Mouse (Mus musculus): ENCODE data around the gene Akap8. TPM values are rescaled to one million over a fixed set of nuclear protein-coding genes. Genes with fewer than 3 reads are reported as not detected.

Gene Akap8
- total RNA-seq, 2 experiments from 2014 or later = 90.9 to 94.2 TPM

- DNase-seq (ENCODE audit: extremely low spot score in 1 of 2, low spot score in 2 of 2) = peak; percentile 97 to 99
- intact Hi-C loops (cut with DNase I) = no loop called here
Observed at GRCm38 (mm10) chr17:32350382-32350983, 29.4 kb upstream of the Akap8 start, which contains the start of gene Akap8l. TSS of gene Akap8l (minus strand) at chr17:32350607.

- DNase-seq (ENCODE audit: extremely low spot score in 1 of 2, low spot score in 2 of 2) = peak in 1 of 2 experiments; percentile 59
Observed at GRCm38 (mm10) chr17:32349851-32350381, 28.9 kb upstream of the Akap8 start.

DNA sequence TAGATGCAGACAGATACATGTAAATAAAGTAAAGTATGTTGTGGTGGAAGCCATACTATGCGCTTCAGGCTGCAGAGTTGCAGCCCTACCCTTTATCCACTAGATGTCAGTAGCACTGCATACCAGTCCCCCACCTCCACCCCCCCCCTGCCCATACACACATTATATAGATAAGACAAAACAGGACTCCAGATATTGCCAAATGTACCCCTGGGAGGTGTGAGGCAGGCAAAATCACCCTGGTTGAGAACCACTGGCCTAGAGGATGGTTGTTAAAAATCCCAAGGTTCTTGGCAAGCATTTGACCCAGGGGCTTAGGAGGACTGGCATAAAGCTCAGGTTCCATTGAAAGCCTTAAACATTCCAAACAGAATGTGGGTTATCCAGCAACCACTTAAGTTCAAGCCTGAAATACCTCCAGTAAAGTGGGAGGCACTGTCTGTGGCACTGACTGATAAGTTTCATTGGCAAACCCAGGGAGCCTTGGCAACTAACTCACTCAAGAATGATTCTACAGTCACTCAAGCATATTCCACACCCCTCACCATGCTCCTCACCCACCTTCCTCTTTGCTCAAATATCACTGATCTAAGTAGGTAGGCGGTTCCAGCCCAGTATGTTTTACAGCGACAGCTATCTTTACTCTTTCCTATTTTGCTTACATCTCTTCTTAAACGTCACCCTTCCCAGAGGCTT is 28.1 kb upstream of the Akap8 start:
- DNase-seq (ENCODE audit: extremely low spot score in 1 of 2, low spot score in 2 of 2) = no peak

More at GRCm38 (mm10) chr17:32349851-32350381, 28.9 kb upstream of the Akap8 start:
- intact Hi-C loops (cut with DNase I) = loop anchor here (2.0 to 5.0 kb wide), 2 partner anchors 82 to 145 kb away; no protein-coding TSS in a partner anchor

GRCm38 (mm10) chr17:32348406-32348805 is 27.4 kb upstream of the Akap8 start:
- intact Hi-C loops (cut with DNase I) = loop anchor here (2.0 to 5.0 kb wide), 2 partner anchors 84 to 146 kb away; no protein-coding TSS in a partner anchor
- no peak for DNase-seq (ENCODE audit: extremely low spot score in 1 of 2, low spot score in 2 of 2)

More for the DNA sequence above, 28.1 kb upstream of the Akap8 start:
- intact Hi-C loops (cut with DNase I) = loop anchor here (2.0 to 5.0 kb wide), 2 partner anchors 83 to 146 kb away; no protein-coding TSS in a partner anchor

- intact Hi-C loops (cut with DNase I) = no loop called here
- DNase-seq (ENCODE audit: extremely low spot score in 1 of 2, low spot score in 2 of 2) = no peak
Observed at GRCm38 (mm10) chr17:32341102-32341501, 20.1 kb upstream of the Akap8 start.

GRCm38 (mm10) chr17:32340110-32340509 is 19.1 kb upstream of the Akap8 start:
- intact Hi-C loops (cut with DNase I) = no loop called here
- DNase-seq (ENCODE audit: extremely low spot score in 1 of 2, low spot score in 2 of 2) = no peak

DNA sequence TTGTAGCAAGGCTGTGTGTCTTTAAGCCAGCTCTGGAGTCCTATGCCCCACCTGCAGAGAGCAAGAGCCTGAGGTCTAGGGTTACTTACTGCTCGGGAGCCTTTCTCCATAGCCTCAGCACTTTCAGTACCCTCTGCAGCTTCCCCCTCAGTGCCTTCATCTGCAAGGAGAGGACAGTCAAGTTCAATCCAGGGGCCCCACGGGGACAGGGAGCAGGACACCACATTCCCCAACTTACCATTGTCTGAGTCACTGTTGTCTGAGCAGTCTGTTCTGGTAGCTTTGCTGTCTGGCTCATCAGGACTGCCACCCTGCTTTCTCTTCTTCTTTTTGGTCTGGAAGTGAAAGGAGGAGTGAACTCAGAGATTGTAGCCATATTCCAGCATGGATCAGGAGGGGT is 14.8 kb upstream of the Akap8 start:
- intact Hi-C loops (cut with DNase I) = no loop called here
- DNase-seq (ENCODE audit: extremely low spot score in 1 of 2, low spot score in 2 of 2) = no peak

GRCm38 (mm10) chr17:32334921-32335320 is 13.9 kb upstream of the Akap8 start:
- no peak for DNase-seq (ENCODE audit: extremely low spot score in 1 of 2, low spot score in 2 of 2)
- intact Hi-C loops (cut with DNase I) = no loop called here

DNA sequence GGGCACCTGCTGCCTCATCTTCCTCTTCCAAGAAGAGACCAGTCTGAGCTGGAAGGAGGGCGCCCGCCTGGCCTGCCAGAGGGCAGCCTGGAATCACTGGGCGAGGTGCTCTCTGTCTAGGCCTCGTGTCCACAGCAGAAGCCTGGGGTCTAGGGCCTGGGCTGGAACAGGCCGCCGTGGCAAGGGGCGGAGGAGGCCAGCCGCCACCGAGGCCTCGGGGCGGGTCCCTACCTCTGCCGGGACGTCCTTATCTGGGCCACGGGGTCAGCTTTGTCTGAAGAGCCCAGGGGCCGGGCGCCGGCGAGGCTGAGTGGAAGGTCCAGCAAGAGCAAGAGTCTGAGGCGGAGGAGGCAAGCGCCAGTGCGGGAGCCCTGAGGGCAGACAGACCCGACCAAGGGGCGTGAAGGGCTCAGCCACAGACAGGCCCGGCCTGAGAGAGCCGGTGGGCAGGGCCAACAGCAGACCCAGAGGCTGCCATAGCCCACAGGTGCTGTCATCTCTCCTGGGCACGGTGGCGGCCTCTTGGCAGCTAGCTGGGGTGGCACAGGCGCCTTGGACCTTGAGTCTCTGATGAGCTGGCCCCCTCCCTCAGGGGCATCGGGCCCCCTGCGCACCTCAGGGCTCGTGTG is 12.8 kb upstream of the Akap8 start:
- DNase-seq (ENCODE audit: extremely low spot score in 1 of 2, low spot score in 2 of 2) = no peak
- intact Hi-C loops (cut with DNase I) = no loop called here

- intact Hi-C loops (cut with DNase I) = no loop called here
Observed at GRCm38 (mm10) chr17:32327501-32327900, 6.5 kb upstream of the Akap8 start.

DNA sequence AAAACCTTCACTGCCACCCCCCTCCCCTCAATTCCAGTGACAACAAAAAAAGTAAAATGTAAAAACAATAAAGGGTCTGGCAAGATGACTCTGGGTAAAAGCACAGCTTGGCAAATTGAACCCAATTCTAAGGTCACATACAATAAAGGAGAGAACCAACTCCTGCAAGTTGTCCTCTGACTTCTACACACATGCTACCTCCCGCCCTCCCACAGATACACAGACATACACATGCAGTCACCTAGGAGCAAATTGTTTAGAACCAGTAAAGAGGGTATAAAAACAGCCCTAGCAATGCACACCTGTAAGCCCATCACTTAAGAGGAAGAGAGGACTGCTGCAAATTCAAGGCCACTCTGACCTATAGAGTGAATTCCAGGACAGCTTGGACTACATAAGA is 1.8 kb upstream of the Akap8 start:
- intact Hi-C loops (cut with DNase I) = no loop called here

More at GRCm38 (mm10) chr17:32327501-32327900, 6.5 kb upstream of the Akap8 start:
- DNase-seq (ENCODE audit: extremely low spot score in 1 of 2, low spot score in 2 of 2) = no peak

GRCm38 (mm10) chr17:32321836-32322235 is 798 bp upstream of the Akap8 start:
- DNase-seq (ENCODE audit: extremely low spot score in 1 of 2, low spot score in 2 of 2) = no peak
- intact Hi-C loops (cut with DNase I) = no loop called here

More for the DNA sequence above, 1.8 kb upstream of the Akap8 start:
- DNase-seq (ENCODE audit: extremely low spot score in 1 of 2, low spot score in 2 of 2) = no peak

DNA sequence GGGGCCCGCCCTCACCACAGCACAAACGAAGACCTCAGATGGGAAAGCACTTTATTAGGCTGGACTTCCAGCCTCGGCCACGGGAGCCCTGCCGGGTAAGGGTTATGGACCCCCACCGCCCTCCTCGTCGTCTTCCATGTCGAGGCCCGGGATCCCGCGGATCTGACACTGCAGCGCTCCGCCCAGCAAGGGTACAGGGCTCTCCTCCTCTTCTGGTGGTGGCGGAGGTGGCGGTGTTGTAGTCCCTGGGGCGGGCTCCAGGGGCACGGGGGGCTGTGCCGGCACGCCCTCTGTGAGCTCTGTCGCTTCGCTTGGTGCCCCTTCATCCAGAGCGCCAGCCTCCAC is 324 bp upstream of the Akap8 start:
- intact Hi-C loops (cut with DNase I) = no loop called here
- no peak for DNase-seq (ENCODE audit: extremely low spot score in 1 of 2, low spot score in 2 of 2)

GRCm38 (mm10) chr17:32319950-32320349 is 1.1 kb downstream of the Akap8 start:
- DNase-seq (ENCODE audit: extremely low spot score in 1 of 2, low spot score in 2 of 2) = no peak
- intact Hi-C loops (cut with DNase I) = no loop called here

DNA sequence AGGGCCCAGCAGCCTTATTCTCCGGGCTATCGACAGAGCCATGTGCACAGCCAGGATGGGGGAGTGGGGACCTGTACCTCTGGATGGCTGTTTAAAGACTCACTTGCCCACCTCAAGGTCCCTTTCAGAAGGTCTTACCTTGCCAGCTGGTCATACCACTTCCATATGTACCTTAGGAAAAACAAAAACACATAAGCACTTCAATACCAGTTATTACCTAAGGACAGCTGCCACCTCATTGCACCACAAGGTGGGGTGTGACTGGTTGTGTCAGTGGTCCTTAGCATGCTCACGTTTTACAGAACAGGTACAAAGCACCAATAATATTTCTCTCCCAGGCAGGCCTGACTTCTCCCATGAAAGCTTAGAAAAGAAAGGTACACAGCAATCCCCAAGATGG is 3.3 kb downstream of the Akap8 start:
- intact Hi-C loops (cut with DNase I) = no loop called here
- DNase-seq (ENCODE audit: extremely low spot score in 1 of 2, low spot score in 2 of 2) = no peak

DNA sequence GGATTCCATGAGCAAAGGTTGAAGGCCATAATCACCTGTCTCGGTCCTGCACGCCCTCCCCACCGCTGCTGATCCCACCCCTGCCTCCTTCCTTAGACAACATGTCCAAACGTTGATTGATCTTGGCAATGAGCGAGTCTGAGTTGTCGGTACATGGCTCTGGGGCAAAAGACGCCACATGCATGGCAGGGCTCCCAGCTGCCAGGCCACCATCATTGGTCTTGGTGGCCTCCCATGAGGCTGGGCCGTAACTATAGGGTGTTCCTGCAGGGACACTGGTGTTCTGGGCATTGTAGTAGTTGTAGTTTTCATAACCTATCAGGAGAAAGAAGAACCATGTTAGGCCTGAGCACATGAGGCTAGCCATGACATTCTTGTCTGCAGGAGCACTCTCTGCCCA is 4.0 kb downstream of the Akap8 start:
- DNase-seq (ENCODE audit: extremely low spot score in 1 of 2, low spot score in 2 of 2) = no peak

DNA sequence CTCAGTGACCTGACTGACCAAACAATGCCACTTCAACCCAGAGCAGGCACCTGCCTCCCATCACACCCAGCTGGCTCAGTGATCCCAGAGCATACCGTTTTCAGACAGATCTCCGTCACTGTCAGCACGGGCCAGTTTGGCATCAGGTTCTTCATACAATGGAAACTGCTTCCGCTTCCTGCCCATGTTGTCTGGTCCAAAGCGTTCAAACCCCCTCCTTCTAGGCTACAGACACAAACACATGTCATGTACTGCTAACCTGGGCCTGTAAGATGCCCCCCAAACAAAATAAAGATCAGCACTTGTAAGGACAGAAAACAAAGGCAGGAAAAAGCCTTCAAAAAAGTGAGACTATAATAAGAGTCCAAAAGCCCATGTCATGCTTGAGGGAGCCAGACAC is 5.5 kb downstream of the Akap8 start:
- intact Hi-C loops (cut with DNase I) = no loop called here
- DNase-seq (ENCODE audit: extremely low spot score in 1 of 2, low spot score in 2 of 2) = no peak

More for the DNA sequence above, 4.0 kb downstream of the Akap8 start:
- intact Hi-C loops (cut with DNase I) = no loop called here

- intact Hi-C loops (cut with DNase I) = no loop called here
- DNase-seq (ENCODE audit: extremely low spot score in 1 of 2, low spot score in 2 of 2) = no peak
Observed at GRCm38 (mm10) chr17:32313892-32314291, 7.1 kb downstream of the Akap8 start.

GRCm38 (mm10) chr17:32312801-32313200 is 8.2 kb downstream of the Akap8 start:
- intact Hi-C loops (cut with DNase I) = no loop called here
- DNase-seq (ENCODE audit: extremely low spot score in 1 of 2, low spot score in 2 of 2) = no peak

DNA sequence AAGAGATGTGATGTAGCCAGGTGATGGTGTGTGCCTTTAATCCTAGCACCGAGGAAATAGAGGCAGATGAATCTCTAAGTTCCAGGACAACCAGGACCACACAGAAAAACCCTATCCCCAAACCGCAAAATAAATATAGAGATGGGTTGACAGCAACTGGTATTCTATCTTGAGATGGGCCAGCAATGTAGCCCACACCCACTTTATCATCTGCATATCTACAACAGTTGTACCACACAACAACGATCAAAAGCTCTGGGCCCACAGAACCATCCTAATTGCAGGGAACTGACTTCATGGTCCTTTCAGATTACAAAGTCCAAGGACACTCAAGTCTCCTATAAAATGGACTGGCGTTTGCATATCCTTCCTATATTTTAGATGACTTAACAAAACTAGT is 13.1 kb downstream of the Akap8 start:
- DNase-seq (ENCODE audit: extremely low spot score in 1 of 2, low spot score in 2 of 2) = no peak
- intact Hi-C loops (cut with DNase I) = no loop called here
